Mouse (Mus musculus) hindbrain, embryonic 11.5 days (tissue): ENCODE results near the gene Elf2. TPM values are rescaled to one million over a fixed set of nuclear protein-coding genes. Genes with fewer than 3 reads are reported as not detected.

Experiments used
- ATAC-seq: fragments of 200-750 bp; cut with Nextera tagmentation; 2 replicates; pipeline ENCODE4 v1.8.0; 2017; ENCODE audit warnings: mild to moderate bottlenecking, moderate TSS enrichment, moderate library complexity; ENCODE audit not compliant: low FRiP score
- DNase-seq: peaks from one replicate; pipeline ENCODE4 v3.0.0-alpha.2; 2015; ENCODE audit warnings: low spot score
- H3K27ac ChIP-seq: fragments of 300-500 bp; sonication (generic); 2 replicates; pipeline ENCODE4 v1.5.1; 2014; ENCODE audit warnings: mild to moderate bottlenecking, low read depth, low read length
- H3K27me3 ChIP-seq: fragments of 300-500 bp; sonication (generic); 2 replicates; pipeline ENCODE4 v1.6.1; 2014; ENCODE audit warnings: mild to moderate bottlenecking, low read length, moderate library complexity, mixed read lengths; ENCODE audit not compliant: control insufficient read depth, insufficient read depth
- H3K36me3 ChIP-seq: fragments of 300-500 bp; sonication (generic); 2 replicates; pipeline ENCODE4 v1.6.1; 2014; ENCODE audit warnings: mild to moderate bottlenecking, low read length, moderate library complexity, mixed read lengths; ENCODE audit not compliant: control insufficient read depth, insufficient read depth
- H3K4me1 ChIP-seq: fragments of 300-500 bp; sonication (generic); replicated peaks from 2 replicates; pipeline ENCODE4 v1.6.1; 2014; ENCODE audit warnings: low read length, mixed read lengths; ENCODE audit not compliant: control insufficient read depth, insufficient read depth
- H3K4me2 ChIP-seq: fragments of 300-500 bp; sonication (generic); replicated peaks from 2 replicates; pipeline ENCODE4 v1.6.1; 2014; ENCODE audit warnings: mild to moderate bottlenecking, low read depth, low read length
- H3K4me3 ChIP-seq: fragments of 300-500 bp; sonication (generic); 2 replicates; pipeline ENCODE4 v1.5.1; 2014; ENCODE audit warnings: low read depth, low read length
- H3K9ac ChIP-seq: fragments of 300-500 bp; sonication (generic); 2 replicates; pipeline ENCODE4 v1.6.1; 2014; ENCODE audit warnings: low read depth, low read length
- H3K9me3 ChIP-seq: fragments of 300-500 bp; sonication (generic); 2 replicates; pipeline ENCODE4 v1.6.1; 2016; ENCODE audit warnings: low read length; ENCODE audit not compliant: control insufficient read depth
- WGBS: fragments of 180-500 bp; shearing (Covaris S2); extraction: QIAGEN DNeasy Blood & Tissue Kit; methylation state at CpG from one replicate; pipeline ENCODE4 v1.1.7; 2014; 5-methylcytosine and 5-hydroxymethylcytosine counted together
- polyA plus RNA-seq: library from polyadenylated mRNA; unstranded; fragments of >200 nt; fragmentation: Nextera tagmentation; extraction: Ambion mirVana; gene quantifications from 2 replicates; pipeline ENCODE4 v1.2.1, GENCODE M21; 2014

Gene Elf2
- polyA plus RNA-seq: 45.4 and 48.7 TPM in 2 replicates

DNA sequence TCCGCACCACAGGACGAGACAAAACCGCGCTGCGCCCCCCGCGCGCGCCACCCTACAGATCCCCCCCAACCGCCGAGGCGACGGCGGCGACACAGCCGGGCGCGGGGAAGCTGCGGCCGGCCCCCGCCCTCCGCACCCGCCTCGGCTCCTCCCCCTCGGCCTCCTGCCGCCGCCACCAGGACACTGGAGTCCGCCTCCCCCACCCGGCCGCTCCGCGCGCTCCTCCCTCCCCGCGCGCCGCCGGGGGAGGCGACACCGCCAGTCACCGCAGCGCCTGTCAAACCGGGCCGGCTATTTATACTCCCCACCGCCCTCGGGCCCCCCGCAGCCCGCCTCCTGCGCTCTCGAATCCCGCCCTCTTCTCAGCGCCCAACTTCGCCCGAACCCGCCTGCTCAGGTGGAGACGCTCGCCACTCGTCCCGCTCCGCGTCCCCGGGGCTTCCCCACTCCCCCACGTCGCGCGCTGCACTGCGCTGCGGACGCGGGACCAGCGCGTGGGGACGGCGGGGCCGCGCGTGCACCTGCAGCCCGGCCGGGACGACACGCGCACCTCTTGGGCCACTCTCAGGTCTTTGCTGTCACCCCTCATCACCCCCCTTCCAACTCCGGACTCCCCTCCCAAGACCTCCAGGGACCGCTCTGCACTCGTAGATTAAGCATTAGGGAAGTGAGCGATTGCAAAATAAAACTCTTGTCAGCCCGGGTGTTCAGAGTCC is at the start of gene Elf2:
TSS of gene Elf2 (minus strand) at position 112 of the 716 bp plus-strand sequence.
- Histone ChIP-seq H3K4me2 (peak within 1 kb of the TSS; percentile 88), H3K27ac (peak within 1 kb of the TSS; percentile 98), H3K9ac (peak within 1 kb of the TSS; percentile 91), H3K4me3 (peak within 1 kb of the TSS; percentile 76), H3K36me3 (no peaks in the 10 kb centered on the region), H3K9me3 (no peaks in the 10 kb centered on the region), H3K4me1 (no peaks in the 10 kb centered on the region), H3K27me3 (no peaks in the 10 kb centered on the region)
- DNase-seq (peak; percentile 89), ATAC-seq (peak; percentile 81)
- WGBS: 0% methylated on average over 31 of the region's 87 CpGs

DNA sequence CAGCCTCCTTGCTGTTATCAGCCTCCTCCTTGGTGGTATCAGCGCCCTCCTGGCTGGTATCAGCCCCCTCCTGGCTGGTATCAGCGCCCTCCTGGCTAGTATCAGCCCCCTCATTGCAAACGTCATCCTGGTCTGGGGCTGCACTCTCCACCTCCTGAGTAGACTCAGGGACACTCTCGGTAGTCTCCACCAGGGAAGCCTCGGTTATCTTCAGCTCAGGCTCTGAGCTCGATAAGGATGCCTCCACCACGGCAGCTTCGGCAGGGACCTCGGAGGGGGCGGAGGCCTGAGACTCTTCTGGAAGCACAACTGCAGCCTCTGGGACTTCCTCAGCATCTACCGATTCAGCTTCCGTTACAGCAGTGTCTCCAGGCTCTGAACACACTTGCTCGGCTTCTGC is 48.4 kb upstream of the Elf2 start:
- WGBS: 6% methylated on average over 13 of the region's 13 CpGs

DNA sequence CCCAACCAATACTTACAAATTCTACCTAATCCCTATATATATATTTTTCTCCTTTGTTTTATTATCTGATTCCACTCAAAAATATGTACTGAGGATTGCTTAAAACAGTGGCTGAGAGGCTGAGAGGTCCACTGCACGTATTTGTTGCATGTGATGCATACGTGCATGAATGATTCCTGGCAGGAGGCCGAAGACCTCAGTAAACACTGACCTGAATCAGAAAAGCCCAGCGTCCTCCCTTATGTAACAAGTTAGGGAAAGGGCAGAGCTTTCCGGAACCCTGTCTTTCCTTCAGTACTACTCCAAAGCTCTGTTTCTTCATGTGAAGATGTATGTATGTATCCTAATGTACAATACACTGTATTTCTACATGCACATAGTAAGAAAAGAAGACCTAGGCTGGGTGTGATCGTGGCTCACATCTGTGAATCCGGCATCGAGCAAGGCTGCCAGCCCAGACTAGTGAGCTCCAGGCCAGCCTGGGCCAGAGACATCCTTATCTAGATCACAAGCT is 47.5 kb upstream of the Elf2 start:
- 58% methylated on average over 8 of the region's 8 CpGs for WGBS
- Histone ChIP-seq H3K4me2 (no peak overlapping the region), H3K36me3 (no peaks in the 10 kb centered on the region), H3K4me3 (no peak overlapping the region), H3K27me3 (no peaks in the 10 kb centered on the region), H3K27ac (no peak overlapping the region), H3K9me3 (no peaks in the 10 kb centered on the region), H3K4me1 (0 out of 2 replicates have a peak, but pooled peaks cover 3% of the 10 kb centered on the region), H3K9ac (no peak overlapping the region)
- ATAC-seq (no peak), DNase-seq (no peak)

More for the DNA sequence above, 48.4 kb upstream of the Elf2 start:
- Histone ChIP-seq H3K27me3 (no peaks in the 10 kb centered on the region), H3K4me3 (no peak overlapping the region), H3K9ac (0 out of 2 replicates have a peak overlapping the region, but pooled peaks have one; percentile 2), H3K9me3 (no peaks in the 10 kb centered on the region), H3K4me1 (0 out of 2 replicates have a peak, but pooled peaks cover 3% of the 10 kb centered on the region), H3K36me3 (no peaks in the 10 kb centered on the region), H3K4me2 (peak overlapping the region; percentile 26), H3K27ac (no peak overlapping the region)
- DNase-seq (peak; percentile 32), ATAC-seq (peak; percentile 43; the same call in 1 of the 2 replicates)

DNA sequence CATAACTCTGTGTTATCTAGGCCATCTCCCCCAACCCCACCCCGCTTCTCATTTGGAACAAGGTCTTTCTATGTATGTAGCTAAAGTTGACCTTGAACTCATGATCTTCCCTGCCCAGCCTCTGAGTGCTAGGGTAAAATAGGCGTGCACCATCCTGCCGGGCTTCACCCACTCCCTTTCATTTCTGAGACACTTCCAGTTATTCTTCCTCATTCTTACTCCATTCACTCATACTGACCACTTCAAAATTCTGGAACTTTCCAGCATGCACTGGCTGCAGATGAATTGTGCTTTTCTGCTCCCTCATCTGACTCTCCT is 46.6 kb upstream of the Elf2 start:
- Histone ChIP-seq H3K4me3 (no peak overlapping the region), H3K9ac (no peak overlapping the region), H3K27ac (no peak overlapping the region), H3K9me3 (no peaks in the 10 kb centered on the region), H3K4me2 (no peak overlapping the region), H3K36me3 (no peaks in the 10 kb centered on the region), H3K27me3 (no peaks in the 10 kb centered on the region), H3K4me1 (0 out of 2 replicates have a peak, but pooled peaks cover 3% of the 10 kb centered on the region)
- 90% methylated on average over 3 of the region's 3 CpGs for WGBS
- ATAC-seq (no peak), DNase-seq (no peak)

DNA sequence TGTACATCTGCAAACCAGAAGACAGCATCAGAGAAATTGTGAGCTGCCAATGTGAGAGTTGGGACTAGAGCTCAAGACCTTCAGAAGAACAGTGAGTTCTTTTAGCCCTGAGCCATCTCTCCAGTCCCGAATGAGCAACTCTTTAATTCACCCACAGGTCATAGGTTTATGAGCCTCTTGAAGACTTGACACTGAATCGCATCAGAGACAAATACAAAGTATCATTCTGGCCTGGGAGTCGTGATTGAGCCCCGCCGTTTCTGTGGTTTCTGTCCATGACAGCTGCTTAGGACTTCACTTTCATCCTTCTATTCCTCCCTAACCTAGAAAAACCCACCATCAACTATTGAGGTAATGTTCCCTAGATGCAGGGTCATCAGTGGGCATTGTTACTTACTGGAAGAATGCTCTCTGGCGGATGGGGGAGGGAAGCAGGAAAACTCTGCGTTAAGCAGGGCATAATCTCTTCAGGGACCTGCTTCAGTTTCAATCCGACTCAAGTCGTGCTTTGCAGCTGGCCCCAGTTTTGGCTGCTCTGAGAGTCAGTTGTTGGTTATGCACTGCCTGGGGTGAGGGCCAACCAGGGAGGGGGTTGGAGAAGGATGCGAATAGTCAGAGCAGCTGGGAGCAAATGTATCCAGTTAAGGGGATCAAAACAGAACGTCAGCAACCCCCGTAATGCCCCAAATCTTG is 46.1 kb upstream of the Elf2 start:
- H3K4me2 ChIP-seq: no peak overlapping the region
- WGBS: 50% methylated on average over 12 of the region's 12 CpGs
- ATAC-seq (no peak), DNase-seq (no peak)
- H3K4me3 ChIP-seq: no peak overlapping the region
- no peaks in the 10 kb centered on the region for H3K9me3 ChIP-seq
- H3K36me3 ChIP-seq: no peaks in the 10 kb centered on the region
- no peak overlapping the region for H3K9ac ChIP-seq
- H3K27me3 ChIP-seq: no peaks in the 10 kb centered on the region
- 0 out of 2 replicates have a peak, but pooled peaks cover 3% of the 10 kb centered on the region for H3K4me1 ChIP-seq
- no peak overlapping the region for H3K27ac ChIP-seq

DNA sequence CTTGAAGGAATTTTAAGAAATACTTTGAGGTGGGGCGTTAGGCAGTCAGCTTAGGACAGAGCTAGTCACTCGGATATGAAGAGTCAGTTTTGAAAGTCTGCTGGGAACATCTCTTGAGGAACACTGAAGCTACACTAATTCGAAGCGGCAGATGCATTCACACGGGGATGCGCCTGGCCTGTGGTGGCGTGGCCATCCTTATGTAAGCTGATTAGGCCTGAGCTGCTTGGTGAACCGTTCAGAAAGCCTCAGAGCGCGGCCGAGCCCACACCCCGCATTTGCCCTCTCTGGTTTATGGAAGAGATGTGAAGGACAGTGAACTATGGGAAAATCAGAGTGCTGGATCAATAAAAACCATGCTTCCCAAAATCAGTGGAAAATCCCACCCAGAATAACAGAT is 42.9 kb upstream of the Elf2 start:
- ATAC-seq: no peak
- H3K27me3 ChIP-seq: no peaks in the 10 kb centered on the region
- H3K9ac ChIP-seq: no peak overlapping the region
- no peak for DNase-seq
- no peak overlapping the region for H3K27ac ChIP-seq
- H3K36me3 ChIP-seq: no peaks in the 10 kb centered on the region
- H3K4me3 ChIP-seq: no peak overlapping the region
- H3K9me3 ChIP-seq: no peaks in the 10 kb centered on the region
- H3K4me1 ChIP-seq: no peaks in the 10 kb centered on the region
- WGBS: 52% methylated on average over 12 of the region's 12 CpGs
- H3K4me2 ChIP-seq: no peak overlapping the region

DNA sequence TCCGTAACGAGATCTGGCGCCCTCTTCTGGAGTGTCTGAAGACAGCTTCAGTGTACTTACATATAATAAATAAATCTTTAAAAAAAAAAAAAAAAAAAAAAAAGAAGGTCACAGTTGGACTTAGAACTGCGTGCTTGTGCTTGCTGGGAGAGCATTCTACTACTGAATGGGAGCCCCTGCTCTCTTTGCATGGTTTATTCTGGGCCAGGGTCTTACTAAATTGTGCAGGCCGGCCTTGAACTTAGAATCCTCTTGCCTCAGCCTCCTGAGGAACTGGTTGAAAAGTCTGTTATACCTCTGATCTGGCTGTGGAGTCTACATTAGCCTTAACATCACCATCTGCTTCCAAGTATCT is 40.2 kb upstream of the Elf2 start:
- WGBS: 75% methylated on average over 2 of the region's 5 CpGs

DNA sequence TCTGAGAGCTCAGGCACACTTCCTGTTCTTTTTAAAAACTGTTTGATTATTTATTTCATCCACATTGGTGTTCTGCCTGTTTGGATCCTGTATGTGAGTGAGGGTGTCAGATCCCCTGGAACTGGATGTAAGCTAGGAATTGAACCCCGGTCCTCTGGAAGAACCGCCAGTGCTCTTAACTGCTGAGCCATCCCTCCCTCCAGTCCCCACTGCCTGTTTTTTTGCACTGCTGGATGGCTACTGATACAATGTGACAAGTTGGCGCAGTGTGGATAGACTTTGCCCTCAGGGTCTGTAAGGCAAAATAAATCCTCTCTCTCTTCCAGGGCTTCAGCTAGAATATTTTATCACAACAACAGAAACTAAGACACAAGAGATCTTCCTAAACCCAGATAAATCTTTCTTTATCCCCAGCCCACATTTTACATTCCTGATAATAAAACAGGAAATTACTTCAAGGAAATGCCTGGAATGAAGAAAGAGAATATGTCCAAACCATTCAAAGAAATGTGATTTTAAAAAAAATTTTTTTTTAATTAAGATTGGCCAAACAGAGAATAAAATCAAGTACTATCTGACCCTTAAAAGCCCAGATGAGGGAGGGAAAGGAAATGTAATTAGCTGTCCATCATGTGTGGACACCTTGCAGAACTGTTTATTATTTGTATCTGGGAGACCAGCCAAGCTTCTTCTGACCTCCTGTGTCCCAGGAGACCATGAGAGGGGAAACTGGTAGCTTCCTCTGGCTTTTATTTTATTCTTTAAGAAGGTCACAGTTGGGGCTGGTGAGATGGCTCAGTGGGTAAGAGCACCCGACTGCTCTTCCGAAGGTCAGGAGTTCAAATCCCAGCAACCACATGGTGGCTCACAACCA is 39.6 kb upstream of the Elf2 start:
- H3K4me1 ChIP-seq: no peaks in the 10 kb centered on the region
- no peak overlapping the region for H3K4me2 ChIP-seq
- WGBS: 88% methylated on average over 5 of the region's 5 CpGs
- H3K27ac ChIP-seq: no peak overlapping the region
- no peaks in the 10 kb centered on the region for H3K36me3 ChIP-seq
- no peak overlapping the region for H3K4me3 ChIP-seq
- DNase-seq (no peak), ATAC-seq (no peak)
- no peak overlapping the region for H3K9ac ChIP-seq
- H3K27me3 ChIP-seq: no peaks in the 10 kb centered on the region
- no peaks in the 10 kb centered on the region for H3K9me3 ChIP-seq

More for the DNA sequence above, 40.2 kb upstream of the Elf2 start:
- Histone ChIP-seq H3K27me3 (no peaks in the 10 kb centered on the region), H3K27ac (no peak overlapping the region), H3K4me2 (no peak overlapping the region), H3K36me3 (no peaks in the 10 kb centered on the region), H3K4me3 (no peak overlapping the region), H3K9me3 (no peaks in the 10 kb centered on the region), H3K9ac (no peak overlapping the region), H3K4me1 (no peaks in the 10 kb centered on the region)
- DNase-seq: no peak
- no peak for ATAC-seq
